Mouse (Mus musculus) central nervous system, embryonic 14 days (tissue): ENCODE measurements around the gene Herc2. TPM values are rescaled to one million over a fixed set of nuclear protein-coding genes. Genes with fewer than 3 reads are reported as not detected.

Source experiments
- polyA plus RNA-seq: library from polyadenylated mRNA; depleted of rRNA; stranded (reverse); fragments of >200 nt; gene quantifications from 2 replicates; pipeline ENCODE4 v1.2.3, GENCODE M21; 2012; rRNA removed

Herc2 gene
- 44.4 and 51.1 TPM in 2 replicates for polyA plus RNA-seq

DNA sequence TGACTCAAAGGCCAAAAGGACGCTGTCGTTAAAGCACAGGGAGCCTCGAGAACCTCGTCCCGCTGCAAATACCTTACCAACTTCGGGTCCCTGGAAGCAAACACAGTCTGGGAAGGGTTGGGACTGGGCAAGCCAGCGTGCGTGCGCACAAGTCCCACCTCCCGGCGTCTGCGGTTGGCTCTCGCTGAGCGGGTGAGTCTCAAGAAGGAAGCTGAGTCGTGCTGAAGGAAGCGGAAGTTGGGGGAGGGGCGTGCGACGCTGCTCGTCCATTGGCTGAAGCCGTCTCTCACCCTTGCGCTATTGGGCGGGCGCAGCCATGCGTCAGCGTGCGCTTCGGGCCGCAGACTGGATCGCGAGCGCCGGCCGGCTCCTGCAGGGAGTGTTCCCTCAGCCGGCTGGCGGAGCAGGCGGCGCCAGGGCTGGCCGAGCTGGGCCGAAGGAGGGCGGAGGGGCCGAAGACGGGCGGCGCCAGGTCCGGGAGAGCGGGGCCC, at the start of gene Herc2:
TSS of gene Herc2 (plus strand) at position 366 of the 491 bp plus-strand sequence.

DNA sequence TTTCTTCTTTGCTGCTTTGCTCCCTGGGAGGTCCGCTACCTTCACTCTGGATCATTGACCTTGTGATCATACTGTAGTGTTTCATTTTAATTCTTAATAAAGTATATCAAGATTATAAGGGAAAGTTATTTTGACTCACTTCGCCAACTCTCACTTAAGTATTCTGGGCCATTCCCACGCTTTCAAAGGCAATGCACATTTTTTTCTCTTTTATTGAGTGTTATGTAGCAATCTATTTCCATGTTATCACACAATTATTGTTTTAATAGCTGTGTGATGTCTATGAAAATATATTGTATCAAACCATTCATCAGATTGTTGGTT, 30.1 kb upstream of the Herc2 start, which contains the start of gene Nipa1:
TSS of gene Nipa1 (minus strand) at position 25 of the 324 bp plus-strand sequence.

DNA sequence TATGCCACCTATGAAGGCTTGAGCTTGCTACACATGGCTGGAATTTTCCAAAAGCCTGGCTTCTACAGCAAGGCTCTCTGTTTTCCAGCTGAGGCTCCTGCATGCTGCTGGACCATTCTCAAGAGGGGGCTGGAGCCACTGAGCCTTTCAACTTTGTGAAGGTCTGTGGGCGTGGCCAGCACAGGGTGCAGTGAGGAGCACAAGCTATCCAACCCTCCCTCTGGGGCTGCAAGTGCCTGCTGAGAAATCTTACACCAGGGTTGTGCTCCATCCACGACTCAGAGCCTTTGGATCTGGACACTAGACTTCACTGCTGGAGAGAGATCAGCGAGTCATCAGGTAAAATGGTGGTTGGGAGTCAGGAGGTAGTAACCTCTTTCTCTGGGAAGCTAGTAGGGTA, 189.5 kb downstream of the Herc2 start, which contains the start of gene Oca2:
TSS of gene Oca2 (plus strand) at position 218 of the 400 bp plus-strand sequence.

Other genes starting within 250 kb of the Herc2 start
- gene Cyfip1, start 208.5 kb upstream of the Herc2 start, polyA plus RNA-seq = 41.8 and 43.3 TPM in 2 replicates
- gene Nipa2, start 87.7 kb upstream of the Herc2 start, polyA plus RNA-seq = 21.6 and 23.3 TPM in 2 replicates
- 15.0 and 15.5 TPM in 2 replicates for gene Nipa1, start 30.2 kb upstream of the Herc2 start, polyA plus RNA-seq
- gene Oca2, start 189.6 kb downstream of the Herc2 start, polyA plus RNA-seq = 0.34 and 0.48 TPM in 2 replicates